Mouse (Mus musculus) embryonic facial prominence, embryonic 11.5 days (tissue): ENCODE data around the gene Mcts2. TPM values are rescaled to one million over a fixed set of nuclear protein-coding genes. Genes with fewer than 3 reads are reported as not detected.

ENCODE experiments used
- ATAC-seq: fragments of 200-750 bp; cut with Nextera tagmentation; replicated peaks from 2 replicates; pipeline ENCODE4 v1.8.0; 2017; ENCODE audit warnings: low read depth; ENCODE audit not compliant: insufficient number of reproducible peaks, low FRiP score, low TSS enrichment
- DNase-seq: peaks from one replicate; pipeline ENCODE4 v3.0.0-alpha.2; 2015; ENCODE audit warnings: low spot score
- H3K27ac ChIP-seq: fragments of 300-500 bp; sonication (generic); replicated peaks from 2 replicates; pipeline ENCODE4 v1.5.1; 2014; ENCODE audit warnings: mild to moderate bottlenecking, low read depth, low read length, control low read depth
- H3K27me3 ChIP-seq: fragments of 300-500 bp; sonication (generic); 2 replicates; pipeline ENCODE4 v1.6.1; 2014; ENCODE audit warnings: mild to moderate bottlenecking, low read length, moderate library complexity, mixed read lengths; ENCODE audit not compliant: control insufficient read depth, insufficient read depth
- H3K36me3 ChIP-seq: fragments of 300-500 bp; sonication (generic); replicated peaks from 2 replicates; pipeline ENCODE4 v1.6.1; 2014; ENCODE audit warnings: low read depth, mild to moderate bottlenecking, low read length, moderate library complexity, mixed read lengths; ENCODE audit not compliant: control insufficient read depth, insufficient read depth
- H3K4me1 ChIP-seq: fragments of 300-500 bp; sonication (generic); 2 replicates; pipeline ENCODE4 v1.6.1; 2014; ENCODE audit warnings: low read length, mixed read lengths; ENCODE audit not compliant: control insufficient read depth, insufficient read depth
- H3K4me2 ChIP-seq: fragments of 300-500 bp; sonication (generic); 2 replicates; pipeline ENCODE4 v1.6.1; 2014; ENCODE audit warnings: low read depth, mild to moderate bottlenecking, control low read depth, low read length, moderate library complexity
- H3K4me3 ChIP-seq: fragments of 300-500 bp; sonication (generic); 2 replicates; pipeline ENCODE4 v1.5.1; 2014; ENCODE audit warnings: low read depth, low read length, control low read depth
- H3K9ac ChIP-seq: fragments of 300-500 bp; sonication (generic); replicated peaks from 2 replicates; pipeline ENCODE4 v1.6.1; 2014; ENCODE audit warnings: mild to moderate bottlenecking, control low read depth, low read length
- H3K9me3 ChIP-seq: fragments of 300-500 bp; sonication (generic); replicated peaks from 2 replicates; pipeline ENCODE4 v1.6.1; 2016; ENCODE audit warnings: mild to moderate bottlenecking, low read length, inconsistent platforms, mixed read lengths; ENCODE audit not compliant: control insufficient read depth
- WGBS: fragments of 180-500 bp; shearing (Covaris S2); extraction: QIAGEN DNeasy Blood & Tissue Kit; methylation state at CpG from one replicate; pipeline ENCODE4 v1.1.7; 2014; 5-methylcytosine and 5-hydroxymethylcytosine counted together
- polyA plus RNA-seq: library from polyadenylated mRNA; unstranded; fragments of >200 nt; fragmentation: Nextera tagmentation; extraction: Ambion mirVana; gene quantifications from 2 replicates; pipeline ENCODE4 v1.2.1, GENCODE M21; 2014

Gene Mcts2
- polyA plus RNA-seq, 1 experiment from 2014 or later: 40.6 TPM

DNA sequence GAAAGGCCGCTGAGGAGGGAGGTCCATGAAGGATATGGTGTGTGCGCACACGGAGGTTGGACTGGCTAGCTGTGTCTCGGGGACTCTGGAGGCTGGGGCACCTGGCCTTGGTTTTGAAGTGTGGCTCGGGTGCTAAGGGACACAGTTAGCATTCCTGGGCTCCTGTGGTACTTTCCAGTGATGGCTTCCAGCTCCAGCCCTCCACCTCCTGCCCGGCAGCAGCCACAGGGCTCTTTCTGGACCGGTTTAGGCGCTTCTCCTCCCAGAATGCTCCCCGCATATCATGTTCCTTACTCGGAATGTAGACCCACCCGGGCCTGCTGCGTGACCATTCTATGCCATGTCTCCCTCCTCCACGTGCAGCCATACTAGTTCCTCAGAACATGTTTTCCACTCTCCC, 6.9 kb downstream of the Mcts2 start:
- Histone ChIP-seq H3K9ac (peak overlapping the region; percentile 7), H3K4me1 (no peaks in the 10 kb centered on the region), H3K9me3 (no peaks in the 10 kb centered on the region), H3K36me3 (peaks cover 4% of the 10 kb centered on the region), H3K27me3 (no peaks in the 10 kb centered on the region), H3K4me3 (no peak overlapping the region), H3K4me2 (0 out of 2 replicates have a peak overlapping the region, but pooled peaks have one; percentile 19), H3K27ac (no peak overlapping the region)
- WGBS: 84% methylated on average over 13 of the region's 13 CpGs
- ATAC-seq (no peak), DNase-seq (no peak)

- Histone ChIP-seq H3K27me3 (no peaks in the 10 kb centered on the region), H3K9ac (no peak overlapping the region), H3K9me3 (no peaks in the 10 kb centered on the region), H3K4me2 (no peak overlapping the region), H3K36me3 (peaks cover 4% of the 10 kb centered on the region), H3K4me3 (no peak overlapping the region), H3K27ac (no peak overlapping the region), H3K4me1 (no peaks in the 10 kb centered on the region)
- DNase-seq: no peak
- 77% methylated on average over 7 of the region's 7 CpGs for WGBS
- no peak for ATAC-seq
These were observed 7.9 kb downstream of the Mcts2 start for GRCm38 (mm10) chr2:152694708-152695107.

DNA sequence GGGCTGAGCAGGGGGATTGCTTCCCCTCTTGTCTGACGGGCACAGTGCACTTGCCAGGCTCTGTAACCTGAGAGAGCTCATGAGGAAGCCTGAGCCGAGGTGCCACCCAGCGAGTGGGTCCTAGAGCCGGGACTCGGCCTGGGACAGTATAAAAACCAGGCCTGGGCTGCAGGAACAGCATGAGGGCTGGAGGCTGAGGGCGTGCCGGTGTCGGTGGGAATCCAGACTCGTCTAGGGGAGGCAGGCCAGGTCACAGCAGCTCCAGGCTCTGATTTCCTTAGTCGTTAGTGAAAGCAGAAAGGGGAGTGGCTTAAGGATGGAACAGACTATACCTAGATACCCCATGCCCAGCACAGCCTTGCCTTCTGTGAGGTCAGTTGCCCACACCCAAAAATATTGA, 9.2 kb downstream of the Mcts2 start:
- no peaks in the 10 kb centered on the region for H3K27me3 ChIP-seq
- WGBS: 68% methylated on average over 10 of the region's 10 CpGs
- no peak overlapping the region for H3K4me2 ChIP-seq
- peak overlapping the region; percentile 68; the same call in 1 of the 2 replicates for H3K9ac ChIP-seq
- peaks cover 13% of the 10 kb centered on the region for H3K36me3 ChIP-seq
- no peaks in the 10 kb centered on the region for H3K9me3 ChIP-seq
- DNase-seq: no peak
- no peak overlapping the region for H3K4me3 ChIP-seq
- ATAC-seq: no peak
- no peak overlapping the region for H3K27ac ChIP-seq
- H3K4me1 ChIP-seq: no peaks in the 10 kb centered on the region

GRCm38 (mm10) chr2:152696476-152697164, 9.8 kb downstream of the Mcts2 start:
- peak; percentile 93 for DNase-seq
- 42% methylated on average over 20 of the region's 20 CpGs for WGBS
- Histone ChIP-seq H3K9ac (peak overlapping the region; percentile 68), H3K27me3 (no peaks in the 10 kb centered on the region), H3K4me2 (no peak overlapping the region), H3K4me1 (no peaks in the 10 kb centered on the region), H3K27ac (no peak overlapping the region; the same call in 1 of the 2 replicates), H3K9me3 (no peaks in the 10 kb centered on the region), H3K4me3 (no peak overlapping the region), H3K36me3 (peaks cover 20% of the 10 kb centered on the region)
- peak; percentile 42; the same call in 1 of the 2 replicates for ATAC-seq

- peaks cover 27% of the 10 kb centered on the region for H3K36me3 ChIP-seq
- no peak overlapping the region for H3K27ac ChIP-seq
- 94% methylated on average over 10 of the region's 10 CpGs for WGBS
- no peaks in the 10 kb centered on the region for H3K4me1 ChIP-seq
- no peak overlapping the region for H3K4me2 ChIP-seq
- H3K9me3 ChIP-seq: no peaks in the 10 kb centered on the region
- H3K4me3 ChIP-seq: no peak overlapping the region
- H3K27me3 ChIP-seq: no peaks in the 10 kb centered on the region
- no peak for DNase-seq
- H3K9ac ChIP-seq: no peak overlapping the region
- ATAC-seq: no peak
These were observed 13.3 kb downstream of the Mcts2 start for GRCm38 (mm10) chr2:152700138-152700537.

DNA sequence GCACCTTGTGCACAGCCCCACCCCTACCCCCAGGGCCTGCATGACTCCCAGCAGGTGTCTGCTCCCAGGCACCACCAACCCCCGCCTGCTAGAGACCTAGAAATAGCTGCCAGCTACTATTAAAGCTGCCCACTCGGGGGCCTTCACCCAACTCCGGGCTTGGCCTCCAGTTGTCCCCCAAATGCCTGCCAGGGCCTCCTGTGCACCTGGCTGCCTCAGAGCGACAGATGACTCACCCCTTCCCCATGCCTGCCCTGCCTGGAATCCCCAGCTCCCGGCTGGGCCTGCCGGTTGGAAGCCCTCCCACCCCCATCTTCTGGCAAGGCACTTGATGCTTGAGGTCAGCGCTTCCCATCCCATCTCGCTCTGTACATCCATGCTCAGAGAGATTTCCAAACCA, 13.9 kb downstream of the Mcts2 start:
- Histone ChIP-seq H3K4me3 (no peak overlapping the region), H3K36me3 (peaks cover 27% of the 10 kb centered on the region), H3K4me2 (no peak overlapping the region), H3K9me3 (no peaks in the 10 kb centered on the region), H3K27ac (no peak overlapping the region), H3K9ac (no peak overlapping the region), H3K4me1 (0 out of 2 replicates have a peak, but pooled peaks cover 1% of the 10 kb centered on the region), H3K27me3 (no peaks in the 10 kb centered on the region)
- ATAC-seq: no peak
- 89% methylated on average over 8 of the region's 8 CpGs for WGBS
- DNase-seq: no peak

- WGBS: 91% methylated on average over 21 of the region's 21 CpGs
- H3K9ac ChIP-seq: 0 out of 2 replicates have a peak overlapping the region, but pooled peaks have one; percentile 25
These were observed 16.9 kb downstream of the Mcts2 start for GRCm38 (mm10) chr2:152703596-152704255.

DNA sequence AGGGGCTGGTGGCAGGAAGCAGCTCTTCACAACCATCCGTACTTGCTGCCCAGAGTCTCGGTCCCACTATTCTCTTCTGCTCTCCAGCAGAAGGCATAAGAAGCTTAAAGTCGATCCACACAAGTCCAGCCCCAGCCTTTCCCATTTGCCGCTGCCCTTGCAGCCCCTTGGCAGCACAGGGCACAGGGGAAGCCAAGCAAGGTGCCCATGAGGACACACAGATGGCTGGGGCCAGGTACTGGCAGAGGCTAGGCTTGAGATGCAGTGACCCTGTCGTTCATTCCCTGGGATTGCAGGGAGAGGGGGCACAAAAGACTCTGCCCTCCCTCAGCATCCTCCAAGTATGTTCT, 17.4 kb downstream of the Mcts2 start:
- DNase-seq (no peak), ATAC-seq (no peak)
- Histone ChIP-seq H3K36me3 (peaks cover 26% of the 10 kb centered on the region), H3K27ac (no peak overlapping the region), H3K27me3 (no peaks in the 10 kb centered on the region; the same call in 1 of the 2 replicates), H3K9ac (0 out of 2 replicates have a peak overlapping the region, but pooled peaks have one; percentile 25), H3K9me3 (no peaks in the 10 kb centered on the region), H3K4me1 (peaks cover 15% of the 10 kb centered on the region), H3K4me2 (no peak overlapping the region), H3K4me3 (no peak overlapping the region)
- WGBS: 87% methylated on average over 5 of the region's 5 CpGs

More at GRCm38 (mm10) chr2:152703596-152704255, 16.9 kb downstream of the Mcts2 start:
- H3K36me3 ChIP-seq: peaks cover 26% of the 10 kb centered on the region
- DNase-seq (no peak), ATAC-seq (no peak)
- peaks cover 15% of the 10 kb centered on the region for H3K4me1 ChIP-seq
- no peaks in the 10 kb centered on the region for H3K9me3 ChIP-seq
- H3K4me3 ChIP-seq: no peak overlapping the region
- H3K4me2 ChIP-seq: no peak overlapping the region
- H3K27me3 ChIP-seq: no peaks in the 10 kb centered on the region; the same call in 1 of the 2 replicates
- H3K27ac ChIP-seq: no peak overlapping the region
